Mouse (Mus musculus): ENCODE data around the gene Atp13a4. TPM values are rescaled to one million over a fixed set of nuclear protein-coding genes. Genes with fewer than 3 reads are reported as not detected.

Atp13a4 gene
- polyA plus RNA-seq, 1 experiment from 2014 or later: 1.5 TPM

- H3K4me2 ChIP-seq: no peak overlapping the region
- H3K27me3 ChIP-seq (replicated peaks): no peaks in the 10 kb centered on the region
- WGBS: 90% methylated on average over 8 of the region's 8 CpGs
- ATAC-seq (replicated peaks): no peak
- no peak overlapping the region for H3K4me3 ChIP-seq
- no peaks in the 10 kb centered on the region for H3K9me3 ChIP-seq
- H3K9ac ChIP-seq: no peak overlapping the region
- no peak overlapping the region for H3K27ac ChIP-seq
- no peaks in the 10 kb centered on the region for H3K36me3 ChIP-seq (replicated peaks)
- H3K4me1 ChIP-seq: no peaks in the 10 kb centered on the region
These were observed 170.0 kb downstream of the Atp13a4 start for GRCm38 (mm10) chr16:29374636-29375035.

Other genes starting within 250 kb of the Atp13a4 start
- 3.2 and 3.7 TPM in 2 replicates for gene Atp13a5, start 166.1 kb downstream of the Atp13a4 start, polyA plus RNA-seq (2015; fragmentation: Nextera tagmentation; extraction: Ambion mirVana)
- gene Opa1, start 34.5 kb upstream of the Atp13a4 start, polyA plus RNA-seq (2015; fragmentation: Nextera tagmentation; extraction: Ambion mirVana): 45.1 and 48.5 TPM in 2 replicates

All from midbrain, embryonic 15.5 days (tissue).